ENCODE assay signal across 9 mouse cellular contexts in genomic region chr12:32897199-32898120, GRCm38 (mm10). TPM values are rescaled to one million over a fixed set of nuclear protein-coding genes. Genes with fewer than 3 reads are reported as not detected.
DNase-seq lines count a peak whose midpoint lies in the region; ATAC-seq lines count a peak whose summit lies in the region.
"Had no signal": no experiment of that assay in that cellular context is flagged by ENCODE, and none has a peak within 500 bp of the region (broad histone marks: within the 10 kb centered on the region; RNA-seq: fewer than 3 reads in every experiment).

No protein-coding gene starts in this region.

- H3K4me3 ChIP-seq in hindbrain, embryonic 12.5 days, result no peak overlapping the region
- H3K4me3 ChIP-seq: megakaryocyte, embryonic 14.5 days had no signal

- peak; percentile 79 for DNase-seq in MN1 (ENCODE audit: low spot score)
- peak; percentile 94 for DNase-seq in cerebellum, adult 8-10 months
- peak; percentile 84 for DNase-seq in layer of hippocampus, adult 9-11 months
- peak; percentile 93 for DNase-seq in lung, postnatal 14 days
- peak; percentile 94 for DNase-seq in retina, embryonic 14.5 days (ENCODE audit: low spot score)
- peak; percentile 85 for DNase-seq in thymus, postnatal 25 days

- WGBS in hindbrain, embryonic 12.5 days, result 48% methylated on average over 13 of the region's 13 CpGs

- no peaks in the 10 kb centered on the region for H3K9me3 ChIP-seq in hindbrain, embryonic 12.5 days (replicated peaks)
- H3K9me3 ChIP-seq: megakaryocyte, embryonic 14.5 days had no signal

- no peak overlapping the region for H3K27ac ChIP-seq in hindbrain, embryonic 12.5 days

- ATAC-seq in frontal cortex, adult (ENCODE audit: low TSS enrichment), result peak; percentile 86
- peak; percentile 65 for ATAC-seq in hindbrain, embryonic 12.5 days (ENCODE audit: low FRiP score)

- H3K4me2 ChIP-seq in hindbrain, embryonic 12.5 days (replicated peaks), result no peak overlapping the region

- H3K4me1 ChIP-seq in hindbrain, embryonic 12.5 days, result peaks cover 4% of the 10 kb centered on the region; the same call in 1 of the 2 replicates

- H3K36me3 ChIP-seq in hindbrain, embryonic 12.5 days, result no peaks in the 10 kb centered on the region

- no peaks in the 10 kb centered on the region for H3K27me3 ChIP-seq in hindbrain, embryonic 12.5 days

- no peak overlapping the region for H3K9ac ChIP-seq in hindbrain, embryonic 12.5 days

RNA-seq across cellular contexts. Expression of gene Sypl, which starts 56.2 kb away (rescaled TPM):
- polyA plus RNA-seq in hindbrain, embryonic 12.5 days (2016; fragmentation: Nextera tagmentation; extraction: Ambion mirVana), result 50.9 and 54.5 TPM in 2 replicates
